Mouse (Mus musculus) stomach, embryonic 15.5 days (tissue): ENCODE measurements around the gene Gm13124. TPM values are rescaled to one million over a fixed set of nuclear protein-coding genes. Genes with fewer than 3 reads are reported as not detected.
"Not testable (repeated sequence)": the region's sequence is repeated elsewhere in the genome, so short reads cannot be mapped to it uniquely, and the experiment has no call there.

ENCODE experiments used
- ATAC-seq: fragments of 200-750 bp; cut with Nextera tagmentation; 2 replicates; pipeline ENCODE4 v1.8.0; 2017; ENCODE audit warnings: low read depth, moderate number of reproducible peaks, moderate TSS enrichment; ENCODE audit not compliant: insufficient read depth, low FRiP score
- H3K27ac ChIP-seq: fragments of 300-500 bp; sonication (generic); 2 replicates; pipeline ENCODE4 v1.5.1; 2015; ENCODE audit warnings: mild to moderate bottlenecking, inconsistent platforms
- H3K27me3 ChIP-seq: fragments of 300-500 bp; sonication (generic); replicated peaks from 2 replicates; pipeline ENCODE4 v1.6.1; 2015; ENCODE audit warnings: inconsistent platforms
- H3K36me3 ChIP-seq: fragments of 300-500 bp; sonication (generic); 2 replicates; pipeline ENCODE4 v1.6.1; 2015; ENCODE audit warnings: inconsistent platforms
- H3K4me1 ChIP-seq: fragments of 300-500 bp; sonication (generic); 2 replicates; pipeline ENCODE4 v1.6.1; 2015; ENCODE audit warnings: inconsistent platforms
- H3K4me2 ChIP-seq: fragments of 300-500 bp; sonication (generic); 2 replicates; pipeline ENCODE4 v1.6.1; 2015; ENCODE audit warnings: mild to moderate bottlenecking, inconsistent platforms
- H3K4me3 ChIP-seq: fragments of 300-500 bp; sonication (generic); replicated peaks from 2 replicates; pipeline ENCODE4 v1.5.1; 2015; ENCODE audit warnings: inconsistent platforms
- H3K9ac ChIP-seq: fragments of 300-500 bp; sonication (generic); 2 replicates; pipeline ENCODE4 v1.6.1; 2015; ENCODE audit warnings: inconsistent platforms
- H3K9me3 ChIP-seq: fragments of 300-500 bp; sonication (generic); 2 replicates; pipeline ENCODE4 v1.6.1; 2016; ENCODE audit warnings: inconsistent platforms
- WGBS: fragments of 180-500 bp; shearing (Covaris S2); methylation state at CpG from one replicate; pipeline ENCODE4 v1.1.7; 2015; 5-methylcytosine and 5-hydroxymethylcytosine counted together
- polyA plus RNA-seq: library from polyadenylated mRNA; unstranded; fragments of >200 nt; fragmentation: Nextera tagmentation; extraction: Ambion mirVana; gene quantifications from 2 replicates; pipeline ENCODE4 v1.2.1, GENCODE M21; 2015

Gm13124 gene
- not detected in 2 replicates for polyA plus RNA-seq

DNA sequence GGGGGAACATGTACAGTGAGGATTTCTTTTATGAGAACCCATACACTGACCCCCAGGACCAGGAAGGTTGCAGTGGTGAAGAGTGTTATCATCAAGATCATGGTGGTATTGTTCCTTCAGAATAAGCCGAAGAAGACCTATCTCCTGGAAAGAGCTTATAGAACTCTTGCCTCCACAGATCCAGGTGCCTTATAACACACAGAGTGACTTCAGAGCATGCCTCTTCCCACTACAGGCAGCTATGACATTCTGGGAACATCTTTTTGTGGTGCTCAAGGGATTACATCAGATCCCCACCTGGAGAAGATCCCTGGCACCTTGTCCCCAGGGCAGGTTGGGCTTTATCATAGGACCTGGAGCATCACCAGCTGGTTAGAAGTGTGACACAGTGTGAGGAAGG, at the start of gene Gm13124:
Gene Gm13124, minus strand, starts transcription at position 101 of the 400 bp plus-strand sequence.
- no peak within 1 kb of the TSS for H3K27ac ChIP-seq
- 89% methylated on average over 1 of the region's 1 CpGs for WGBS
- no peak within 1 kb of the TSS for H3K4me3 ChIP-seq
- H3K27me3 ChIP-seq = no peaks in the 10 kb centered on the region
- H3K36me3 ChIP-seq = no peaks in the 10 kb centered on the region
- H3K4me2 ChIP-seq = no peak within 1 kb of the TSS
- ATAC-seq = no peak
- no peaks in the 10 kb centered on the region for H3K4me1 ChIP-seq
- H3K9ac ChIP-seq = no peak within 1 kb of the TSS
- no peaks in the 10 kb centered on the region for H3K9me3 ChIP-seq

DNA sequence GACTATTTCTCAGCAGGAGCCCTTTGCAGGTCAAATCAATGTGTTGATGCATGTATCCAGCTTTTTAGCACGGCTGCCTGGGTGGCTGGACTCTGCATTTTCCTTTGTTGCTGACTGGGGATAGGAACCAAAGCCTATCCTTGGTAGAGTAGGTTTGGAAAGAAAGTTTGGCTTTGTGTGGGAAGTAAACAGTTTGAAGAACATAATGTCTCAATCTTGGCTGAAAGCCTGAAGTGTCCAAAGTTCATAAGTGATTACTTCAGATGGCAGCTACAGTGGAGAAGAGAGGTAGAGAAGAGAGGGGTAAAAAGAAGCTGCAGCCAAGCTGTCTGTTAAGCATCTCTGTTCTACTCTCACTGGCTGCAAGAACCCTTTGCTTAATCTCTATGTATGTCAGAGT, 49.7 kb upstream of the Gm13124 start:
- Histone ChIP-seq H3K4me1 (no peaks in the 10 kb centered on the region), H3K36me3 (no peaks in the 10 kb centered on the region), H3K4me3 (no peak overlapping the region), H3K9me3 (no peaks in the 10 kb centered on the region), H3K4me2 (no peak overlapping the region), H3K27ac (no peak overlapping the region), H3K27me3 (no peaks in the 10 kb centered on the region), H3K9ac (no peak overlapping the region)
- ATAC-seq = no peak
- 65% methylated on average over 1 of the region's 1 CpGs for WGBS

DNA sequence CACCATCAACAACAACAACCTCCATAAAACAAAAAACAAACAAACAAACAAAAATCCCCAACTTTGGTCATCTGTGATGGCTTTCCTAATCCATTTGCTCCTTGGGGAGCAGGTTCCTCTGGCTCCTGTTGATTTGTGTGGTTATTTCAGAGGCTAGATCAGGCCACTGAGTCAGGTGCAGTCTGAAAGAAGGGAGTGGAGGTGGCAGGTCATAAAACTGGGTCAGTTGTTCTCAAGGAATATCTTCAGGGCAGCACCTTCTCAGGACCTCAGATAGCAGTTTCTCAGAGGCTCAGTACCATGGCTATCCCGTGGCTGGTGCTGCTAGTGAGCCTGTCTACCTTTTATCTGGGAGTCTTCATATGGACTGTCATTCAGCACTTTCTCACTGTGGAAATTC, 48.5 kb upstream of the Gm13124 start, which contains the start of gene Aadacl4:
Gene Aadacl4, plus strand, starts transcription at position 301 of the 400 bp plus-strand sequence.
- H3K9me3 ChIP-seq = no peaks in the 10 kb centered on the region
- H3K9ac ChIP-seq = no peak within 1 kb of the TSS
- ATAC-seq = no peak
- no peaks in the 10 kb centered on the region for H3K36me3 ChIP-seq
- H3K27me3 ChIP-seq = no peaks in the 10 kb centered on the region
- H3K4me3 ChIP-seq = no peak within 1 kb of the TSS
- no peak within 1 kb of the TSS for H3K4me2 ChIP-seq
- 72% methylated on average over 1 of the region's 1 CpGs for WGBS
- no peak within 1 kb of the TSS for H3K27ac ChIP-seq
- H3K4me1 ChIP-seq = no peaks in the 10 kb centered on the region

GRCm38 (mm10) chr4:144592790-144593189, 27.9 kb upstream of the Gm13124 start:
- H3K9me3 ChIP-seq = no peaks in the 10 kb centered on the region
- no peak overlapping the region for H3K4me3 ChIP-seq
- H3K27ac ChIP-seq = no peak overlapping the region
- H3K27me3 ChIP-seq = no peaks in the 10 kb centered on the region
- H3K4me2 ChIP-seq = no peak overlapping the region
- H3K4me1 ChIP-seq = no peaks in the 10 kb centered on the region
- H3K9ac ChIP-seq = no peak overlapping the region
- no peak for ATAC-seq
- no peaks in the 10 kb centered on the region for H3K36me3 ChIP-seq

DNA sequence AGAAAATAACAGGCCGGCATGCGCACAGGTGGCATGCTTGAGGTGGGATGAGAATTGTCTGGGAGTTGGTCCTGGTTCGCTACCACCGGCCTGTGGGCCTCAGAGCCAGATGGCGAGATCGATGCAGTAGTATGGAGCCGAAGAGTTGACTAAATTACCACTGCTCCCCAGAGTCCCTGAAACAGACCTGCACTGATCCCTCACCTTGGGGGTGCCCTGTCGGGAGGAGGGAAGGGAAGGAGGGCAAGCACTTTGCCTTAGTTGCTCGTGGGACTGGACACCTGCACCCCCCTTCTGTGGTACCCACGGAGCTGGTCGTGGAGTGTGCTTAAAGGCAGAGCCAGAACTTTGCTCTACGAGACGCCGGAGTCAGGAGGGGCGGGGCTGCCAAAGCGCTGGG, 21.3 kb upstream of the Gm13124 start:
- not testable (repeated sequence) for H3K4me2 ChIP-seq, H3K4me3 ChIP-seq, H3K9me3 ChIP-seq, H3K9ac ChIP-seq, H3K4me1 ChIP-seq, ATAC-seq, H3K27ac ChIP-seq, H3K27me3 ChIP-seq, H3K36me3 ChIP-seq
- 91% methylated on average over 13 of the region's 16 CpGs for WGBS

GRCm38 (mm10) chr4:144567752-144568151, 2.8 kb upstream of the Gm13124 start:
- Histone ChIP-seq H3K4me3 (no peak overlapping the region), H3K9me3 (no peaks in the 10 kb centered on the region), H3K4me1 (no peaks in the 10 kb centered on the region), H3K4me2 (no peak overlapping the region), H3K27ac (no peak overlapping the region), H3K36me3 (no peaks in the 10 kb centered on the region), H3K27me3 (no peaks in the 10 kb centered on the region), H3K9ac (no peak overlapping the region)
- no peak for ATAC-seq

GRCm38 (mm10) chr4:144561205-144561604, 3.7 kb downstream of the Gm13124 start:
- ATAC-seq = no peak
- H3K4me3 ChIP-seq = no peak overlapping the region
- H3K4me2 ChIP-seq = no peak overlapping the region
- no peaks in the 10 kb centered on the region for H3K27me3 ChIP-seq
- no peak overlapping the region for H3K27ac ChIP-seq
- H3K9ac ChIP-seq = no peak overlapping the region
- no peaks in the 10 kb centered on the region for H3K4me1 ChIP-seq
- H3K36me3 ChIP-seq = no peaks in the 10 kb centered on the region
- H3K9me3 ChIP-seq = no peaks in the 10 kb centered on the region
- 53% methylated on average over 2 of the region's 2 CpGs for WGBS

DNA sequence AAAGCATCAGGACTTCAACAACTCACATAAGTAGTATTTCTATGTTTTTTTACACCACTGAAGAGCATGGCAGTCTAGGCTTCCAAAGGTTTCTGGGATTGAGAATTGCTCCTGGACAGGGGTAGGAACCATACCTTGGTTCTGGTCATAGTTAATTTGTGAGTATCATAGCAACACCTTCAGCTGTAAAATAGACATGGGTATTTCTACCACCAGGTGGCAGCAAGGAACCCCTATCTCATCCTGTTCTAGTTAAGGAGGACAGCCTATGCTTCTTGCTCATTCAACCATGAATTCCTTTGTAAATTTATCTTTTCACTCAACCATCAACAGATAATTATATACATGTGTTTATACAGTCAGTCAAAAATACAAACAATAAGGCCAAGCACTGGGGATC, 5.1 kb downstream of the Gm13124 start:
- H3K27ac ChIP-seq = no peak overlapping the region
- H3K9me3 ChIP-seq = no peaks in the 10 kb centered on the region
- no peak overlapping the region for H3K4me2 ChIP-seq
- ATAC-seq = no peak
- no peaks in the 10 kb centered on the region for H3K36me3 ChIP-seq
- H3K27me3 ChIP-seq = no peaks in the 10 kb centered on the region
- H3K4me1 ChIP-seq = no peaks in the 10 kb centered on the region
- H3K4me3 ChIP-seq = no peak overlapping the region
- H3K9ac ChIP-seq = no peak overlapping the region

- Histone ChIP-seq H3K4me2 (no peak overlapping the region), H3K4me3 (no peak overlapping the region), H3K9ac (no peak overlapping the region), H3K36me3 (no peaks in the 10 kb centered on the region), H3K9me3 (no peaks in the 10 kb centered on the region), H3K27ac (no peak overlapping the region), H3K4me1 (no peaks in the 10 kb centered on the region), H3K27me3 (no peaks in the 10 kb centered on the region)
- no peak for ATAC-seq
Measured at GRCm38 (mm10) chr4:144551156-144551555, 13.8 kb downstream of the Gm13124 start.

DNA sequence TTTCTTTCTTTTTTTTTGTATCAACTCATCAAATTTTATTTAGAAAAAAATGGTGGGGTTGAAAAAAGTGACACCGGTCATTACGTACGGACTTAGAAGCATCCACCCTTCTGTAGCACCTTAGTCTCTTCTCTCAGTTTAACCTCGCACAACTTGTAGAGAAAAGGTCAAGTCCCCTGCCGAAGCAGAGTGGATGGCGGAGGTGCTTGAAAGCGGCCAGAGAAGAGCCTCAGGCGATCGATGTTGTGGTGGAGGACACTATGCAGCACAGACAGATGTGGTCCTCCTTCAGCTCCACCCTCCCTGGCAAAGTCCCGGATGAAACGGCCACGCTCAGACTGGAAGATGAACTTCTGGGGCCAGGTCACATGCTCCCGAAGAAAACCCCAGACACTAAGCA, 19.6 kb downstream of the Gm13124 start:
- not testable (repeated sequence) for H3K4me2 ChIP-seq, H3K36me3 ChIP-seq, ATAC-seq, H3K9ac ChIP-seq, H3K4me1 ChIP-seq, H3K4me3 ChIP-seq, H3K27me3 ChIP-seq, H3K27ac ChIP-seq, H3K9me3 ChIP-seq
- WGBS = 93% methylated on average over 13 of the region's 13 CpGs

DNA sequence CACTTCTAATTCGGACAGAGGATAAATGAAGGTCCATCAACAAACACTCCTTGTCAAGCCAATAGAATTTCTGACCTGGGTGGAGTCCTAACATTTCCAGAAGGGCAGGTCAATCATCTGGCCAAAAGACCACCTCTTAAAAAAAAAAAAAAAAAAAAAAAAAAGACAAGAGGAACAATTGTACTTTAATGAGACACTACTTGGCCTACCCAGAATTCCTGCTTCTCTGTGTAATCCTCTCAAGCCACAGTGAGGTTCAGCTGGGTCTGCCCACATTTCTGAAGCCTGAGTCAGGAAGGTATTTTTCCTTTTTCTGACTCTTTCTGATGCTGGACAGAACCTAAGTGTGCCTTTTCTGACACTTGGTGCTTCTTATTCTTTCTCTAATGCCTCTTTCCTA, 20.2 kb downstream of the Gm13124 start:
- H3K9me3 ChIP-seq = no peaks in the 10 kb centered on the region
- no peaks in the 10 kb centered on the region for H3K4me1 ChIP-seq
- H3K9ac ChIP-seq = no peak overlapping the region
- H3K27me3 ChIP-seq = no peaks in the 10 kb centered on the region
- no peak overlapping the region for H3K4me3 ChIP-seq
- ATAC-seq = no peak
- no peaks in the 10 kb centered on the region for H3K36me3 ChIP-seq
- no peak overlapping the region for H3K27ac ChIP-seq
- H3K4me2 ChIP-seq = no peak overlapping the region
- 57% methylated on average over 1 of the region's 1 CpGs for WGBS

GRCm38 (mm10) chr4:144519522-144519921, 45.4 kb downstream of the Gm13124 start, which contains the start of gene 9430007A20Rik:
9430007A20Rik (plus strand) TSS chr4:144519822.
- Histone ChIP-seq H3K4me3 (no peak within 1 kb of the TSS), H3K9ac (no peak within 1 kb of the TSS), H3K4me1 (no peaks in the 10 kb centered on the region), H3K4me2 (no peak within 1 kb of the TSS), H3K27me3 (no peaks in the 10 kb centered on the region), H3K9me3 (no peaks in the 10 kb centered on the region), H3K36me3 (no peaks in the 10 kb centered on the region), H3K27ac (no peak within 1 kb of the TSS)
- WGBS = 76% methylated on average over 5 of the region's 5 CpGs
- no peak for ATAC-seq

- H3K9ac ChIP-seq = no peak overlapping the region
- H3K27ac ChIP-seq = no peak overlapping the region
- no peaks in the 10 kb centered on the region for H3K4me1 ChIP-seq
- H3K4me2 ChIP-seq = no peak overlapping the region
- no peak overlapping the region for H3K4me3 ChIP-seq
- no peaks in the 10 kb centered on the region for H3K27me3 ChIP-seq
- H3K36me3 ChIP-seq = no peaks in the 10 kb centered on the region
- WGBS = 79% methylated on average over 1 of the region's 1 CpGs
- no peak for ATAC-seq
- no peaks in the 10 kb centered on the region for H3K9me3 ChIP-seq
Measured at GRCm38 (mm10) chr4:144506518-144506917, 58.4 kb downstream of the Gm13124 start.
